In the genomic region with DNA sequence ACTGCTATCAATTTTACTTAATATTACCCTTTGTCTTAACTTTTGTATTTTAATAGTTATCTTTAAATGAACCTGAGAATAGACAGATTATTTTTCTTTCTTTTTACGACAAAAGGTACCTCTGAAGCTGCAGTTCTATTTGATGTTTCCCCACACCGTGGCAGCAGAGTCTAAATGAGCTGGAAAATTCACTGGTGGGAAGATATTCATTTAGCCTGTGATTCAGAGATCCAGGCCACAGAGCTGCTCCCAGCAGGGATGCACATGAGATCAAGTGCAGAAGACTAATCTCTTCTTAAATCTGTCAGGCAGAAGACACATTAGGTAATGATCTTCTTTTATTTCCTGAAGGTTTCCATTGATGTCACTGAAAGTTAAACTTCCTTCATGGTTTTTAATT, we compare ENCODE assay signal across 13 mouse cellular contexts.
DNase-seq lines count a peak whose midpoint lies in the region; ATAC-seq and TF ChIP-seq lines count a peak whose summit lies in the region.
"Had no signal": no experiment of that assay in that cellular context is flagged by ENCODE, and none has a peak within 500 bp of the region (broad histone marks: within the 10 kb centered on the region; RNA-seq: fewer than 3 reads in every experiment).

No protein-coding gene starts in this region.

- DNase-seq in embryonic facial prominence, embryonic 14.5 days (ENCODE audit: low spot score), result peak; percentile 6
- no peak for DNase-seq in embryonic facial prominence, embryonic 10.5 days (ENCODE audit: low spot score)
- peak; percentile 66 for DNase-seq in midbrain, embryonic 14.5 days
- DNase-seq in stomach, postnatal 0 days (ENCODE audit: low spot score), result no peak
- DNase-seq in lung, postnatal 10 days, result no peak
- DNase-seq in thymus, adult 18-20 months, result no peak
- DNase-seq: adrenal gland, postnatal 25 days; kidney, adult 2 months; liver, embryonic 13.5 days; thymus, postnatal 36 days had no signal

- no peak overlapping the region for H3K4me2 ChIP-seq in embryonic facial prominence, embryonic 14.5 days (ENCODE audit: low read depth, low read length)
- no peak overlapping the region for H3K4me2 ChIP-seq in midbrain, embryonic 14.5 days (ENCODE audit: low read length)
- no peak overlapping the region for H3K4me2 ChIP-seq in midbrain, embryonic 16.5 days (ENCODE audit: low read length)
- no peak overlapping the region for H3K4me2 ChIP-seq in stomach, postnatal 0 days (replicated peaks; ENCODE audit: low read depth)
- H3K4me2 ChIP-seq: embryonic facial prominence, embryonic 13.5 days; liver, embryonic 13.5 days had no signal

- peak; percentile 42; the same call in 1 of the 2 replicates for TF ChIP-seq CTCF in cortical plate, adult 2 months (IDR thresholded peaks at IDR 0.05; ENCODE audit: extremely low read depth, insufficient read depth, low read length)
- TF ChIP-seq CTCF in stomach, postnatal 0 days (IDR thresholded peaks at IDR 0.05; ENCODE audit: low read depth), result peak; percentile 52

- no peaks in the 10 kb centered on the region for H3K27me3 ChIP-seq in embryonic facial prominence, embryonic 14.5 days (replicated peaks; ENCODE audit: control insufficient read depth, insufficient read depth, low read length)
- no peaks in the 10 kb centered on the region for H3K27me3 ChIP-seq in embryonic facial prominence, embryonic 10.5 days (replicated peaks; ENCODE audit: low read depth, poor library complexity, severe bottlenecking)
- no peaks in the 10 kb centered on the region for H3K27me3 ChIP-seq in midbrain, embryonic 14.5 days (ENCODE audit: control insufficient read depth, insufficient read depth, low read length)
- H3K27me3 ChIP-seq in midbrain, embryonic 16.5 days (ENCODE audit: control insufficient read depth, insufficient read depth, low read depth, low read length), result no peaks in the 10 kb centered on the region
- no peaks in the 10 kb centered on the region for H3K27me3 ChIP-seq in stomach, postnatal 0 days (ENCODE audit: control insufficient read depth, insufficient read depth, low read length)
- H3K27me3 ChIP-seq: embryonic facial prominence, embryonic 13.5 days; liver, embryonic 13.5 days had no signal

- TF ChIP-seq EP300 in stomach, postnatal 0 days (optimal IDR thresholded peaks at IDR 0.05), result no peak

- 68% methylated on average over 2 of the region's 2 CpGs for WGBS in embryonic facial prominence, embryonic 14.5 days
- 73% methylated on average over 2 of the region's 2 CpGs for WGBS in embryonic facial prominence, embryonic 10.5 days
- 46% methylated on average over 2 of the region's 2 CpGs for WGBS in midbrain, embryonic 14.5 days
- 27% methylated on average over 2 of the region's 2 CpGs for WGBS in midbrain, embryonic 16.5 days
- WGBS in stomach, postnatal 0 days, result 64% methylated on average over 2 of the region's 2 CpGs

- no peak overlapping the region for H3K27ac ChIP-seq in embryonic facial prominence, embryonic 14.5 days (replicated peaks; ENCODE audit: low read depth, low read length)
- H3K27ac ChIP-seq in embryonic facial prominence, embryonic 10.5 days (replicated peaks), result no peak overlapping the region
- no peak overlapping the region for H3K27ac ChIP-seq in midbrain, embryonic 14.5 days (replicated peaks; ENCODE audit: low read depth, low read length)
- H3K27ac ChIP-seq in midbrain, embryonic 16.5 days (ENCODE audit: low read length), result no peak overlapping the region
- no peak overlapping the region for H3K27ac ChIP-seq in cortical plate, adult 2 months (ENCODE audit: insufficient read depth, low read length)
- no peak overlapping the region for H3K27ac ChIP-seq in stomach, postnatal 0 days (replicated peaks)
- H3K27ac ChIP-seq: embryonic facial prominence, embryonic 13.5 days; liver, embryonic 13.5 days had no signal

- H3K4me3 ChIP-seq in embryonic facial prominence, embryonic 14.5 days (ENCODE audit: low read depth, low read length), result no peak overlapping the region
- no peak overlapping the region for H3K4me3 ChIP-seq in embryonic facial prominence, embryonic 10.5 days
- no peak overlapping the region for H3K4me3 ChIP-seq in midbrain, embryonic 14.5 days (replicated peaks; ENCODE audit: low read depth, low read length)
- H3K4me3 ChIP-seq in midbrain, embryonic 16.5 days (ENCODE audit: low read depth, low read length), result no peak overlapping the region
- H3K4me3 ChIP-seq in cortical plate, adult 2 months (ENCODE audit: insufficient read depth, low read length), result no peak overlapping the region
- H3K4me3 ChIP-seq in stomach, postnatal 0 days (ENCODE audit: low read depth, low read length), result no peak overlapping the region
- H3K4me3 ChIP-seq: embryonic facial prominence, embryonic 13.5 days; liver, embryonic 13.5 days had no signal

- no peak for TF ChIP-seq POLR2A in cortical plate, adult 2 months (IDR thresholded peaks at IDR 0.05; ENCODE audit: extremely low read depth, insufficient read depth, low read length)

- no peaks in the 10 kb centered on the region for H3K4me1 ChIP-seq in embryonic facial prominence, embryonic 14.5 days (ENCODE audit: control insufficient read depth, insufficient read depth, low read length)
- no peaks in the 10 kb centered on the region for H3K4me1 ChIP-seq in embryonic facial prominence, embryonic 10.5 days
- H3K4me1 ChIP-seq in midbrain, embryonic 14.5 days (ENCODE audit: control insufficient read depth, insufficient read depth, low read length), result no peaks in the 10 kb centered on the region
- no peaks in the 10 kb centered on the region for H3K4me1 ChIP-seq in midbrain, embryonic 16.5 days (ENCODE audit: control insufficient read depth, insufficient read depth, low read length)
- H3K4me1 ChIP-seq in cortical plate, adult 2 months (ENCODE audit: control insufficient read depth, insufficient read depth, low read length), result no peaks in the 10 kb centered on the region; the same call in 1 of the 2 replicates
- H3K4me1 ChIP-seq in stomach, postnatal 0 days (replicated peaks; ENCODE audit: control insufficient read depth, insufficient read depth), result no peaks in the 10 kb centered on the region
- H3K4me1 ChIP-seq: embryonic facial prominence, embryonic 13.5 days; liver, embryonic 13.5 days had no signal

- no peak for ATAC-seq in embryonic facial prominence, embryonic 14.5 days (ENCODE audit: low read depth)
- no peak for ATAC-seq in midbrain, embryonic 14.5 days (ENCODE audit: low FRiP score, low TSS enrichment)
- ATAC-seq in midbrain, embryonic 16.5 days, result no peak
- no peak for ATAC-seq in stomach, postnatal 0 days (ENCODE audit: low FRiP score, low TSS enrichment)

- no peak overlapping the region for H3K9ac ChIP-seq in embryonic facial prominence, embryonic 14.5 days (ENCODE audit: low read depth, low read length)
- H3K9ac ChIP-seq in midbrain, embryonic 14.5 days (replicated peaks; ENCODE audit: low read length), result no peak overlapping the region
- H3K9ac ChIP-seq in midbrain, embryonic 16.5 days (ENCODE audit: low read depth, low read length), result no peak overlapping the region
- no peak overlapping the region for H3K9ac ChIP-seq in stomach, postnatal 0 days (ENCODE audit: low read length)
- H3K9ac ChIP-seq: embryonic facial prominence, embryonic 13.5 days; liver, embryonic 13.5 days had no signal

- H3K36me3 ChIP-seq in embryonic facial prominence, embryonic 14.5 days (ENCODE audit: control insufficient read depth, insufficient read depth, low read length), result no peaks in the 10 kb centered on the region
- no peaks in the 10 kb centered on the region for H3K36me3 ChIP-seq in embryonic facial prominence, embryonic 10.5 days (replicated peaks)
- no peaks in the 10 kb centered on the region for H3K36me3 ChIP-seq in midbrain, embryonic 14.5 days (ENCODE audit: control insufficient read depth, insufficient read depth, low read length)
- H3K36me3 ChIP-seq in midbrain, embryonic 16.5 days (ENCODE audit: control insufficient read depth, insufficient read depth, low read length), result no peaks in the 10 kb centered on the region
- H3K36me3 ChIP-seq in stomach, postnatal 0 days (ENCODE audit: control insufficient read depth, insufficient read depth, low read length), result no peaks in the 10 kb centered on the region
- H3K36me3 ChIP-seq: embryonic facial prominence, embryonic 13.5 days; liver, embryonic 13.5 days had no signal

- no peaks in the 10 kb centered on the region for H3K9me3 ChIP-seq in embryonic facial prominence, embryonic 14.5 days (ENCODE audit: control insufficient read depth, low read length)
- H3K9me3 ChIP-seq in embryonic facial prominence, embryonic 10.5 days, result no peaks in the 10 kb centered on the region
- no peaks in the 10 kb centered on the region for H3K9me3 ChIP-seq in midbrain, embryonic 14.5 days (ENCODE audit: control insufficient read depth, low read length)
- H3K9me3 ChIP-seq in midbrain, embryonic 16.5 days (replicated peaks; ENCODE audit: control insufficient read depth, low read length, poor library complexity, severe bottlenecking), result no peaks in the 10 kb centered on the region
- no peaks in the 10 kb centered on the region for H3K9me3 ChIP-seq in stomach, postnatal 0 days (ENCODE audit: control insufficient read depth, low read length)
- H3K9me3 ChIP-seq: embryonic facial prominence, embryonic 13.5 days; liver, embryonic 13.5 days had no signal

Comparison
In these comparisons a context has a peak if more than half of its experiments do, and no peak if none do; other contexts are left out.
1. DNase-seq: peak in embryonic facial prominence, embryonic 14.5 days (single experiment) and midbrain, embryonic 14.5 days (single experiment); none in embryonic facial prominence, embryonic 10.5 days (single experiment), stomach, postnatal 0 days (single experiment), lung, postnatal 10 days (single experiment) and thymus, adult 18-20 months (0 of 2).